Mouse (Mus musculus) ES-E14 (cell line): ENCODE measurements at regions not wholly inside any gene's neighbourhood (a gene's known extent, or its start where the extent isn't known, plus 50 kb on each side); places are given as distances from the start of the nearest gene placed in this dataset.

Experiments
- CHD2 ChIP-seq: IDR thresholded peaks from 2 replicates; pipeline ENCODE4 v1.6.1; 2014; ENCODE audit warnings: mild to moderate bottlenecking, low read depth, low read length, inconsistent platforms
- HCFC1 ChIP-seq: IDR thresholded peaks from 2 replicates; pipeline ENCODE4 v1.6.1; 2012; ENCODE audit warnings: low read length, inconsistent platforms, borderline replicate concordance; ENCODE audit not compliant: insufficient read depth
- ZC3H11A ChIP-seq: IDR thresholded peaks from 2 replicates; pipeline ENCODE4 v1.6.1; 2012; ENCODE audit warnings: low read depth, mild to moderate bottlenecking, inconsistent platforms, low read length, borderline replicate concordance

GRCm38 (mm10) chr12:13825899-13826298 is 326.0 kb downstream of the Fam84a start:
- TF ChIP-seq HCFC1 (no peak), CHD2 (no peak), ZC3H11A (no peak)
